Mouse (Mus musculus): ENCODE results near the gene Exd1. TPM values are rescaled to one million over a fixed set of nuclear protein-coding genes. Genes with fewer than 3 reads are reported as not detected.
"Not testable (repeated sequence)": the region's sequence is repeated elsewhere in the genome, so short reads cannot be mapped to it uniquely, and the experiment has no call there.

Exd1 gene
- total RNA-seq, 2 experiments from 2014 or later: 0.57 to 0.98 TPM

DNA sequence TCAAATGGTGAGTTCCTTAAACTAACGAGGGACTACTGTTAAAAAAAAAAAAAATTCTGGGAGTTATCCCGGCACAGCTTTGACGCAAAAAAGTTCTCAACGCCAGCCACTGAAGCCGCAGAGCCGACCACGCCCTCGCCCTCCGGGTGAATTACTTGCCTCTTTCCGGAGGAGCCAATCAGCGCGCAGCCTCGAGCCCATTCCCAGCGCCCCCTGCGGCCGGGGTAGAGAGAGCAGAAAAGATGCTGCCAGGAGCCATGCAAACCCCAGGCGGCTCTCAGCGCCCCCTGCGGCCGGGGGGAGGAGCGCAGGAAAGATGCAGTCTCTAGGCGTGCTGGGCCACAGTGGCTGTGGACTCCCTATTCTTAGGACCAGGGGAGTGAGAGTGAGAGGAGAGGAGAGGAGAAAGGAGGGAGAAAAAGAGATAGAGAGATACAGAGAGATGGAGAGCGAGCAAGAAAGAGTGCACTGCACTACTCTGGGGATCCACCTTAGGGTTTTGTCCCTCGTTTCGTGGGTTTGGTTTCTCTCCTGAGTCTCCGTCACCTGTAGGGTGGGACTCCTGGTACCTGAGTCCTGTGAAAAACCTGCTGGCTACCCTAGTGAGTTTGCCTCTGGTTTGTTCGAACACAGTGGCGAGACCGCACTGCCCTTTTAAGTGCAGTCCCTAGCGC lies 442 bp downstream of the Exd1 start:
- DNase-seq (ENCODE audit: low spot score in 2 of 2): peak; percentile 65 to 79
- intact Hi-C loops (cut with DNase I): loop anchor here (1.0 kb wide), 2 partner anchors 47 to 70 kb away; partner anchors contain the start of gene Ino80

DNA sequence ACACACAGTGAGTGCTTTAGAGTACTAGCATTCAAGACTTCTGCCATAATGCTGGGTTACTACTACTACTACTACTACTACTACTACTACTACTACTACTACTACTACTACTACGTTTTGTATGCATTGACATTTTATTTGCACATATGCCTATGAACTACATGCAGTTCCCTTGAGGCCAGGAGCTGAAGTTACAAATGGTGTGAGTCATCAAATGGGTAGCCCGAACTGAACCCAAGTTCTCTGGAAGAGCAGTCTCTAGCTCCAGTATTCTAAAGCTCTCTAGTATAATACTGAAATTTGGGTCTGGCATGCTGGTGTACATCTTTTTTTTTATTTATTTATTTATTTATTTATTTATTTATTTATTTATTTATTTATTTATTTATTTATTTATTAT lies 3.8 kb downstream of the Exd1 start:
- no peak for DNase-seq (ENCODE audit: low spot score in 2 of 2)
- intact Hi-C loops (cut with DNase I): loop anchor here (5.0 kb wide), 1 partner anchor 129 kb away; no protein-coding TSS in a partner anchor

DNA sequence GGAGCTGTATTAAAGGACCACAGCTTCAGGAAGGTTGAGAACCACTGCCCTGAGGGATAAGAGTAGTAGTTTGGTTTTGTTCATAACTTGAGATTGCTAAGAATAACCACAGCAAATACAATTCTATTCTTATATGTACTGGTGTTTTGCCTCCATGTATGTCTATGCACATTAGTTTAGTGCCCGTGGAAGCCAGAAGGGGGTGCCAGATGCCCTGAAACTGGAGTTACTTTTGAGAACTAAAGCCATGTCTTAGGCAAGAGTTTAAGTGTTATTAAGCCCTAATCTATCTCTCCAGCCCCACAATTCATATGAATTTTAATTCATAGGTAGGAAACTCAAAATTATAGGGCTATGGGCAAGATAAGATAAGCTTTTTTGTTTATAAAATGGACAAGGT lies 5.3 kb downstream of the Exd1 start:
- intact Hi-C loops (cut with DNase I): loop anchor here (5.0 kb wide), 1 partner anchor 130 kb away; no protein-coding TSS in a partner anchor
- DNase-seq (ENCODE audit: low spot score in 2 of 2): peak; percentile 25 to 55

DNA sequence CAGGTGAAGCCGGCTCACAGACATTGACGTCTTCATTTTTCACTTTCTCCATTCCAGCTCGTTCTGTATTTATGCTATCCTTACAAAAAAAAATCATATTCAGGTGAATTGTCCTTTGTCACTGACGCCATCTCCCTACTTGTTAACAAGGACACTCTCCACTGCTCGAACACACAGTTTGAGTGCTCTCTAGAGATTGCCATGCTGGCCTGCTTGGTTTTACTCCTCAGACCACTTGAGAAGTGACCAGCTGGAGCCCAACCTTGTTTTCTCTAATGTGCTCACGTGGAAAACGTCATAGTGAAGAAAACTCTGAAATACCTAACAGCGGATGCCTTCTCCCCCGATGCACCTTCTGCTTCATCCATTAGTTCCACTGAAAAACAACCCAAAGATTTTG lies 8.6 kb downstream of the Exd1 start:
- intact Hi-C loops (cut with DNase I): no loop called here

DNA sequence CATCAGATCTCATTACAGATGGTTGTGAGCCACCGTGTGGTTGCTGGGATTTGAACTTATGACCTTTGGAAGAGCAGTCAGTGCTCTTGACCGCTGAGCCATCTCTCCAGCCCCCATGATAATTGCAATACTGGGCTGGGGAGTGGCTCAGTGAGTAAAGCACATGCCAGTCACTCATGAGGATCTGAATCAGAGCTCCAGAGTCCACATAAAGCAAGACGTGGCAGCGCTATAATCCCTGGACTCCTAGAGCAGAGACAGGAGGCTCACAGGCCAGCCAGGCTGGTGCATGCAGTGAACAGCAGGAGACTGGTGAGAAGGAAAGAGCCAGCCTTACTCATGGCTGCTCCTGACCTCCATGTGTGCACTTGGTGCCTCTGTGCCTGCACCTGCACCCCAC lies 22.0 kb downstream of the Exd1 start:
- intact Hi-C loops (cut with DNase I): no loop called here
- DNase-seq (ENCODE audit: low spot score in 2 of 2): no peak

More for the DNA sequence above, 8.6 kb downstream of the Exd1 start:
- DNase-seq (ENCODE audit: low spot score in 2 of 2): no peak

DNA sequence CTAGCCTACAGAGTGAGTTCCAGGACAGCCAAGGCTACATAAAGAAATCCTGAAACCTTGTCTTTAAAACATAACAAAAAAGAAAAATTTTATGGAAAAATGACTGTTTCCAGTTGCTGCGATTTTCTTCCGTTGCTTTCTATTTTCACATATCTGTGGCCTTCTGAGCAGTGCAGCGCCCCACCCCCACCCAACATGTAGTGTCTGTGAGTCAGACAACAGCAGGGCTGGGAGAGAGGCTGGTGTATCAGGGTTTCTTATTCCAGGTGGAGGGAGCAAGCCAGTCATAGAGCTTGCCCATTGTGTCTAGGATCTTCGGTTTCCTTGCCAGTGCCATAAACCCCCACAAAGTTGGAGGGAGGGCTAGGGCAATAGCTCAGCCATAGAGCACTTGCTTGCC lies 23.6 kb downstream of the Exd1 start:
- DNase-seq (ENCODE audit: low spot score in 2 of 2): no peak
- intact Hi-C loops (cut with DNase I): loop anchor here (5.0 kb wide), 1 partner anchor 222 kb away; no protein-coding TSS in a partner anchor

DNA sequence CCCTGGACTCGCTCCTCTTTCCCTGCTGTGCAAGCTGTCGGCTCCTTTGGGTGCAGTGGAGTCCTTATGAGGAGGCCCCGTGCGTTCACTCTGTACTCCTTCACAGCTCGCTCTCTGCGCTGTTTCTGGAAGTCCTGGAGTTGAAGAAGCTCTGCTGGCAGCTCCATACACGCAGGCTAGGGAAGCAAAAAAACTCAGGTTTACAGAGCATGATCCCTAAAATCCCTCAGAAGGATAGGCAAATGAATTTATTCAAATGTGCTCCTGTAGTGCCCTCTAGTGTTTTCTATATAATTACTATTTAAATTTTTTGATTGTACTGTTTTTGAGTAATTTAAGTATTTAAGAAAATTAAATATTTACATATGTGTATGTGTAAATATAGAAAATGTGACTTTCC lies 26.9 kb downstream of the Exd1 start:
- DNase-seq (ENCODE audit: low spot score in 2 of 2): peak; percentile 16 to 44
- intact Hi-C loops (cut with DNase I): loop anchor here (5.0 kb wide), 1 partner anchor 218 kb away; no protein-coding TSS in a partner anchor

DNA sequence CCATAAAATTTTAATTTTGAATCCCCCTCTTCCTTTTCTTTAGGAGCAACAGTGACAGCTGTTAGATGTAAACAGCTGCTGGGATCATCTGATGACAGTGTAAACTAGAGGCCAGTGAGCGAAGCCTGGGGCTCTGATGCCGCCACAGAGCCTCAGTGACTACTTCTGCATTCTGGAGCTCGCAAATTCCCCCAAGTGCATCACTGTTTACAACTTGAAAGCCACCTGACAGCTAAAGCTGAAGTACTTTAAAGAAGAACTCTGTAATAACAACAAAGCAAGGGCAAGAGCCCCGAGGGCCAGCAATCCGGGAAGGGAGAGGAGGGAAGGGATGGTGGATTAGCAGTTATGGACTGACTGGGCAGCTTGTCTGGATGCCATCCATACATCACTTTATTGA lies 30.6 kb downstream of the Exd1 start:
- intact Hi-C loops (cut with DNase I): no loop called here
- DNase-seq (ENCODE audit: low spot score in 2 of 2): no peak

DNA sequence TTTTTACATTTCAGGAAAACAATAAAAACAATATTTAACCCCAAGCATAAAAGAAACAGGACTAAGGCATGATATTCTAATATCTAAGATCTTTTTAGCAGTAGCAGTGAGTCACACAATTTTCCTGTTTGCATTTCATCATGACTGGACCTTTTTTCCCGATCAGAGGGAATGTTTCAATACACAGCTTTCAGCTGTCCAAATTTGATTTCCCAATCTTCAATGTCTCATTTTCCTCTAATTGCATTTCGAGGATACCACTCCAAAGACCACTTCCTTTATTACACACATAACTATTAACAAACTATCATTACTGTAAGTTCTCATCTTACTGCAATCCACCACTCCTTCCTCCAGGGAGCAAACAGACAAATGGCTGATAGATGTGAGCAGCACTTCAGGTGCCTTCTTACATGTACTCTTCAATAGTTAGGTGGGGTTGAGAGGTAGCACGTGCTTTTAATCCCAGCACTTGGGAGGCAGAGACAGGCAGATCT lies 33.4 kb downstream of the Exd1 start:
- intact Hi-C loops (cut with DNase I): no loop called here
- DNase-seq (ENCODE audit: low spot score in 2 of 2): no peak

DNA sequence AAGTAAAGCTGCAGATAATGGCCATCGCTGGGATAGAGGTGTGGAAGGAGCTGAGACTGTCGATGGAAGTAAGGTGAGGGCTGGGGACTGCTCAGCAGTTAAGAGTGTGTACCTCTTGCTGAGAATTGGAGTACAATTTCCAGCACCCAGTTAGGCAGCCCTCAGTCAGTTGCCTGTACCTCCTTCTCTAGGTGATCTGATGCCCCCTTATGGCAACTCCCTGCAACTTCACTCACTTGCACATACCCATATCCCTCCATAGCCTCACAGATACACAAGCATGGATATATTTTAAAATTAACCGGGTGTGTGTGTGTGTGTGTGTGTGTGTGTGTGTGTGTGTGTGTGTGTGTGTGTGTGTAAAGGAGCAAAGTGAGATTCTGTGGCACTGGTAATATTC lies 35.1 kb downstream of the Exd1 start:
- intact Hi-C loops (cut with DNase I): no loop called here
- DNase-seq (ENCODE audit: low spot score in 2 of 2): no peak

DNA sequence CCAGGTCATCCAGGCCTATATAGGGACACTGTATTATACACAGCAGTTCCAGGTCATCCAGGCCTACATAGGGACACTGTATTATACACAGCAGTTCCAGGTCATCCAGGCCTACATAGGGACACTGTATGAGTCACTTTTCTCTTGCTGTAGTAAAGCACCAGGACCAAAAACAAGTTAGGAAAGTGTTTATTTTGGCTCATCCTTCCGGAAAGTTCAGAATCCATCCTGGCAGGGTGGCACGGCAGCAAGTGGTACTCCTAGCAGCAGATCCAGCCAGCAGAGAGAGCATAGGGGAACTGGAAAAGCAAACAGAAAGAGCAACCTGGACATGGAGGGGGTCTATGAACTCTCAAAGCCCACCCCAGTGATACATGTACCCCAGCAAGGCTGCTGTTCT lies 36.6 kb downstream of the Exd1 start:
- intact Hi-C loops (cut with DNase I): no loop called here
- no peak for DNase-seq (ENCODE audit: low spot score in 2 of 2)

DNA sequence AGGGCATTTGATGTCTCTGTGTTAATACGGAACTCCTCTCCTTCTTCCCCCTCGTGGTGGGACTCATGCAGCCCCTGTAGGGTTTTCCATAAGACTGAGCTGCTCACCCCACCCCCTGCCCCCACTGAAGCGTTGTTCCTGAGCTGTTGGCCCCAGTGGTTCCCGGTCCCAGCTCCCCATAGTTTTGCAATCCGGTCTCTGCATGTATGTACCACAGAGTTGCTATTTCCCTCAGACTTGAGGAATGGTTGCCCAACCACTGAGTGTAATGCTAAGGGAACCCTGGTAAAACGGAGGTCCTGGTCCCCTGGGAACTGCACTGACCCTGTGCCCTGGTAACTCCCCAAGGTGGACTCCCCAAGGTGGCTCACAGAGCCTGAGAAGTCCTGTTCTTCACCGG lies 38.9 kb downstream of the Exd1 start:
- not testable (repeated sequence) for DNase-seq (ENCODE audit: low spot score in 2 of 2)

DNA sequence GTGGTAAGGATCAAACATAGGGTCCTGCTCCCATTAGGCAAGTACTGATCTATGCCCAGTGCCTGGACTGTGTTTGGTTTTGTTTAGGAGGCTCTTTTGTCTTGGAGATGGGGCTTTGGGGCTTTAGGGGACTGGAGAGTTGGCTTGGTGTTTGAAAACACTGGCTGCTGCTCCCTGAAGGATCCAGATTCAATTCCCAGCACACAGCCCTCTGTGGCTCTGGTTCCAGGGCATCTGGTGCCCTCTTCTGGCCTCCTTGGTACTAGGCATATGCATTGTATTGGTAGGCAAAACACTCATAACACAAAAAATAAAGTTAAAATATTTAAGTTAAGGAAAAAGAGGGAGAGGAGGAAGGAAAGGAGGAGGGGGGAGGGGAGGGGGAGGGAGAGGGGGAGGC lies 40.3 kb downstream of the Exd1 start:
- intact Hi-C loops (cut with DNase I): no loop called here
- DNase-seq (ENCODE audit: low spot score in 2 of 2): no peak

More for the DNA sequence above, 38.9 kb downstream of the Exd1 start:
- intact Hi-C loops (cut with DNase I): not testable (repeated sequence)

DNA sequence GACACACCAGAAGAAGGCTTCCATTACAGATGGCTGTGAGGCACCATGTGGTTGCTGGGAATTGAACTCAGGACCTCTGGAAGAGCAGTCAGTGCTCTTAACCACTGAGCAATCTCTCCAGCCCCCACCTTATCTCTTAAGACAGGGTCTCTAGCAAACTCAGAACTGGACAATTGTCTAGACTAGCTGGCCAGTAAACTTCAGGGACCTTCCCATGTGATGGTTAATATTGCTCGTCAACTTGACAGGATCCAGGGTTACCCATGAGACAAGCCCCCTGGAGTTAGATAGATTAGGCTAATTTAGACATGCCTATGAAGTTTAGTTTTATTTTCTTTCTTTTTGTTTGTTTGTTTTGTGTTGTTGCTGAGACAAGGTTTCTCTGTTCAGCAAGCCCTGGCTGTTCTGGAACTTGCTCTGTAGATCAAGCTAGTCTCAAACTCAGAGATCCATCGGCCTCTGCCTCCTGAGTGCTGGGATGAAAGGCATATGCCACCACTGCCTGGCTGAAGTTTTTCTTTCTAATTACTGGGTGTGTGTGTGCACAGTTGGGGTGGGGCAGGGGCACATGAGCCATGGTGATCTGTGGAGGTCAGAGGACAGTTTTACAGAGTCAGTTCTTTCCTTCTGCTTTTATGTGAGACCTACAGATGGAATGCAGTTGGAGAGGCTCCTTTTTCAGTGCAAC lies 46.3 kb downstream of the Exd1 start:
- DNase-seq (ENCODE audit: low spot score in 2 of 2): no peak
- intact Hi-C loops (cut with DNase I): no loop called here

DNA sequence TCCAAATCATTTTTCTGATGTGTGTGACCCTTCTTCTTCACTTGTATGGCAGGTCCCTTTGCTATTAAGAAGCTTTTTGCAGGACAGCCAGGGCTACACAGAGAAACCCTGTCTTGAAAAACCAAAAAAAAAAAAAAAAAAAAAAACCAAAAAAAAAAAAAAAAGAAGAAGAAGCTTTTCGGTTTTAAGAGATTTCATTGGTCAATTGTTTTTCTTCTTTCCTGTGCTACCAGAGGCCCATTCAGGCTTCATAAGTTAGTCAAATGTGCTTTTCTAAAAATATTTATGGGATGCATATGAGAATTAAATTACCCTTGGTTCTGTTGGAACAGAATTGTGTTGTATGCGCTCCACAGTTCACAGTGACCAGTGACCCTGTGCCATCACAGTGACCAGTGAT lies 48.6 kb downstream of the Exd1 start:
- no peak for DNase-seq (ENCODE audit: low spot score in 2 of 2)
- intact Hi-C loops (cut with DNase I): no loop called here

DNA sequence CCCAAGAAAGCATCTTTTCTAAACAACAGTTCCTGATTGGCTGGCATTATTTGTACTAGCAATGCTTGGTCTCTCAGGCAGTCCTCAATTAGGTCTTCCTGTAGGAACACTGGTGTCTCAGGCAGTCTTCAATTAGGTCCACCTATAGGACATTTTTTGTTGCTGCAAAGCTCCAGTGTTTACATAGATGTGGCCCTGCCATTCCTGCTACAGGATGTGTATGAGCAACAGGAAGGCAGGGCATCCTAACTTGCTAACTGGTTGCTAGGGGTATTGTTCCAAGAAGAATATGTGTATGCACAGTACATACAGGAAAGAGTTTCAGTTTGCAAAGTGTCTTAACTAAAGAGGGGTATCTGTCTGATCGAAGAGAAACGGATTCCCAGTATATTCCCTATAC lies 51.3 kb downstream of the Exd1 start:
- intact Hi-C loops (cut with DNase I): no loop called here
- DNase-seq (ENCODE audit: low spot score in 2 of 2): no peak

DNA sequence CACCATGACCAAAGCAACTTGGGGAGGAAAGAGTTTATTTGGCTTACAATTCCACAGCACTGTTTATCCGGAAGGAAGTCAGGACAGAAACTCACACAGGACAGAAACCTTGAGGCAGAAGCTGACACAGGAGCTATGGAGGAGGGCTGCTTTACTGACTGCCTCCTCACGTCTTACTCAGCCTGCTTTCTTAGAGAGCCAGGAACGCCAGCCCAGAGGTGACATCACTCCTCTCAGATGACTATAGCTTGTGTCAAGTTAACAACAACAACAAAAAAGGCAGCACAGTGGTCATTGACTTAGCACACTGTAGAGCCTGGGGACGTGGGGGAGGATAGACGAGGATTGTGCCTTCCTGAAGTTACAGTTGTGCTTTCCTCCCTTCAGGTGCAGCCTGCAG lies 55.5 kb downstream of the Exd1 start:
- intact Hi-C loops (cut with DNase I): no loop called here

DNA sequence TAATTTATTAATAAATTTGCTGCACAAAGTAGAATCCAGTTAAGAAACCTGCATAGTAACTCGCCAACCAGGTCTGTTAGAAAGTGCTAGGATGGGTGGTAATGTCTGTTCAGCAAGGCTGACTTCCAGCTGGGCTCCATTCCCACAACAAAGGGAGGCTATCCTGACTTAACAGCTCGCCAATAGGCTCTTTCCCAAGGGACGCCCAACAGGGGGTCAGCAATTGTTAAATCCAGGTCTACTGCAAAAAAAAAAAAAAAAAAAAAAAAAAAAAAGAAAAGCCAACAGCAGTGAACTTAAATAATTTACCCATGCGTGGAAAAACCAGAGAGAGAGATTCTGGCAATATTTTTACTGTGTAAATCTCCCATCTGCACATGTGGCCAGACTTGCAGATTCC lies 60.9 kb downstream of the Exd1 start:
- no peak for DNase-seq (ENCODE audit: low spot score in 2 of 2)
- intact Hi-C loops (cut with DNase I): no loop called here

More for the DNA sequence above, 55.5 kb downstream of the Exd1 start:
- DNase-seq (ENCODE audit: low spot score in 2 of 2): peak in 1 of 2 experiments; percentile 6

DNA sequence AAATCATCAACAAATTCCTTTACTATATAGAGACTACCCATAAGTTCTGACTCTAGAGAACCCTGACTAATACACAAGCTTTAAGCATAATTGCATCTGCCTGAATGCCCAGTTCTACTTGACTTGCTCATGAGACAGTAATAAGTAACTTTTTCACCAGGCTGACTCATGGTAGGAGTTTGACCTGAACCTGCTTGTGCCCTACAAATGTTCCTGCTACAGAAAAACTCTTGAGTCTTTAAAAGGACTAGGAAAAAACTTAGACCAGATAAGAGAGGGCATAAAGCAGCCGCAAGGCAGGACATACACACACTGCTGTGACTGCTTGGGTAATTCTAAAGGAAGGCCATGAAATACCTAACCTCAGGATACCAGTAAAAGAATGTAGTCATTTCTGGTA lies 65.1 kb downstream of the Exd1 start:
- no peak for DNase-seq (ENCODE audit: low spot score in 2 of 2)
- intact Hi-C loops (cut with DNase I): no loop called here

DNA sequence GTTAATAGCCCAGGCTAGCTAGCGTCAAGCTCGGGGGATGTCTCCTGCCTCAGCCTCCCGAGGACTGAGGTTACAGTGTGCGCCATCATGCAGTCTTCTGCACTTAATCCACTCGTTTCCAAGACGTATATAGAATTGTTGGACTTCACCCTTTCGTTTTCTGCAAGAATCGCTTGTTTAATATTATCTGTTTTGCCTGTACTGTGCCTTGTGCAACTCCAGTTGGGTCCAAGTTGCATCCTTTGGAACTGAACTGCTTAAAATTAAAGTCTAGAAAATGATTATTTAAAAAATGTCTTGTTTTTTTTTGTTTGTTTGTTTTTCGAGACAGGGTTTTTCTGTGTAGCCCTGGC lies 69.1 kb downstream of the Exd1 start:
- no peak for DNase-seq (ENCODE audit: low spot score in 2 of 2)
- intact Hi-C loops (cut with DNase I): loop anchor here (5.0 kb wide), 1 partner anchor 114 kb away; no protein-coding TSS in a partner anchor

Data from left cerebral cortex, postnatal 25 days (tissue).